Mouse (Mus musculus): ENCODE results near the gene Syna.
A peak's percentile ranks its signal among the peaks of the same experiment; 100 is the strongest.

Gene Syna

DNA sequence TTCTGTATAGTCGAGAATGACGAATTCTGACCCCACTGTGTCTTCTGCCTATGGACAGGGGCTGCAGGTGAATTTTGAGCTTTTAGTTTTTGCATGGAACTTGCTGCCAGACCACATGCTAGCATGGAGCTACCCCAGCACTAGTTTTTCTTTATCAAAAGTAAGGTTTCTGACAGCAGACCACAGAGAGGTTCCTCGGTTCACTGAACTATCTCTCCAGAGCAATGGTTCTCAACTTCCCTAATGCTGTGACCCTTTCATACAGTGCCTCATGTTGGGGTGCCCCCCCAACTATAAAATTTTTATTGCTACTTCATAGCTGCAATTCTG, 23.9 kb upstream of the Syna start:
- no peaks in the 10 kb centered on the region for H3K27me3 ChIP-seq (ENCODE audit: insufficient read depth, low read length)
- TF ChIP-seq NANOG (IDR thresholded peaks at IDR 0.05; ENCODE audit: borderline replicate concordance, low read length) (no peak), POU5F1 (IDR thresholded peaks at IDR 0.05; ENCODE audit: borderline replicate concordance, low read length) (no peak)
- no peaks in the 10 kb centered on the region for H3K9me3 ChIP-seq (ENCODE audit: low read length)

DNA sequence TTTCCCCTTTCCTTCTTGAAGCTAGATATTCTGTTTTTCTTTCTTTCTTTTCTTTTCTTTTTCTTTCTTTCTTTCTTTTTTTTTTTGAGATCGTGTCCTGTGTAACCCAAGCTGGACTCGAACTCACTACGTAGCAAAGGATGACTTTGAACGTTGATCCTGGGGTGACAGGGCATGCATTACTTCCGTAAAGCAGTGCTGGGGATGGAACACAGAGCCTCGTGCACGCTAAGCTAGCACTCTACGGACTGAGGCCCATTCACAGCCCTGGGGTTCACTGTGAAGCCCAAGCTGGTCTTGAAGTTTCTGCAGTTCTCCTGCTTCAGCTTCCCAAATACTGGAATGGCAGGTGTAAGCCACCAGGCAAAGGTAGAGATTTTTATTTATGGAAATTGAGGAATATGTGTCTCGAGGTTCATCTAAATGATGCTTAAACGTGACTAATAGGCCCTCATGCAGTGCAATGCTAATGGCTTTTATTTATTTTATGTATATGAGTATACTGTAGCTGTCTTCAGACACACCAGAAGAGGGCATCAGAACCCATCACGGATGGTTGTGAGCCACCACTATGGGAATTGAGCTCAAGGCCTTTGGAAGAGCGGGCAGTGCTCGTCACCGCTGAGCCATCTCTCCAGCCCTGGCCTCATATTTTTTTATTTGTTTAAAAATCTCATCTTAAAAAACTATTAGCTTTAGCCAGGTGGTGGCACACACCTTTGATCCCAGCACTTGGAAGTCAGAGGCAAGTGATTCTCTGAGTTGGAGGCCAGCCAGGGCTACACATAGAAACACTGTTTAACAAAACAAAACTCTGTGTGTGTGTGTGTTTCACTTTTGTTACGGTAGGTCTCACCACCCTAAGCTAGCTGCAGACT, 23.3 kb upstream of the Syna start:
- H3K4me1 ChIP-seq (replicated peaks; ENCODE audit: low read depth, low read length) = peaks cover 48% of the 10 kb centered on the region
- no peak for TF ChIP-seq POU5F1 (IDR thresholded peaks at IDR 0.05; ENCODE audit: borderline replicate concordance, low read length)
- no peak for TF ChIP-seq CTCF (conservative IDR thresholded peaks at IDR 0.05; ENCODE audit: low read length)
- no peak for TF ChIP-seq NANOG (IDR thresholded peaks at IDR 0.05; ENCODE audit: borderline replicate concordance, low read length)
- no peaks in the 10 kb centered on the region for H3K9me3 ChIP-seq (ENCODE audit: low read length)

More for the DNA sequence above, 23.9 kb upstream of the Syna start:
- Histone ChIP-seq H3K36me3 (ENCODE audit: insufficient read depth, low read length) (peaks cover 53% of the 10 kb centered on the region), H3K4me3 (replicated peaks; ENCODE audit: low read length) (peak overlapping the region; percentile 99), H3K4me1 (replicated peaks; ENCODE audit: low read depth, low read length) (peaks cover 48% of the 10 kb centered on the region)

DNA sequence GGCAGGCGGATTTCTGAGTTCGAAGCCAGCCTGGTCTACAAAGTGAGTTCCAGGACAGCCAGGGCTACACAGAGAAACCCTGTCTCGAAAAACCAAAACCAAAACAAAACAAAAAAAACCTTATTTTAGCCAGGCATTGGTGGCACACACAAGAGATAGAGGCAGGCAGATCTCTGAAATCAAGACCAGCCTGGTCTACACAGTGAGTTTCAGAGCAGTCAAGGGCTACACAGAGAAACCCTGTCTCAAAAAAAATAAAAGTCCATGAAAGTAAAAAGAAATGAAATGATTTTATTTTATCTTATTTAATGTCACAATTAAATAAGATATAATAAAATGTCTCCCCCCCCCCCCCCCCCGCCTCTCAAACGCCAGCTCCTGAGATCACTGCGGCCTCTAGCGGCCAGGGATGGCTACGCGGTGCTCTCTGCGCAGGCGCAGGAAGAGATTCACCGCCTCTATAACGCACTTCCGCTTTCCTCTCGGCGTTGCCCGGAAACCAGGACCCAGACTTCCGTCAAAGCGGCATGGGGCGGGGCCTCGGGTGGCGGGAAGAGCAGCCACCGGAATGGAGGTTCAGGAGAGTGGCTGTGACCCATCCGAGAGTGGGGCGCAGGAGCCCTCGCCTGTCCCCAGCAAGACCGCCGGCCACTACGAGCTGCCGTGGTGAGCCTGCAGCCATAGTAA, 22.4 kb upstream of the Syna start:
- Histone ChIP-seq H3K27me3 (ENCODE audit: insufficient read depth, low read length) (no peaks in the 10 kb centered on the region), H3K4me3 (replicated peaks; ENCODE audit: low read length) (peak overlapping the region; percentile 99), H3K9me3 (ENCODE audit: low read length) (no peaks in the 10 kb centered on the region), H3K4me1 (replicated peaks; ENCODE audit: low read depth, low read length) (peaks cover 48% of the 10 kb centered on the region), H3K36me3 (ENCODE audit: insufficient read depth, low read length) (peaks cover 39% of the 10 kb centered on the region)
- TF ChIP-seq CTCF (conservative IDR thresholded peaks at IDR 0.05; ENCODE audit: low read length) (peak; percentile 50), NANOG (IDR thresholded peaks at IDR 0.05; ENCODE audit: borderline replicate concordance, low read length) (no peak)

More for the DNA sequence above, 23.3 kb upstream of the Syna start:
- peaks cover 47% of the 10 kb centered on the region for H3K36me3 ChIP-seq (ENCODE audit: insufficient read depth, low read length)
- H3K4me3 ChIP-seq (replicated peaks; ENCODE audit: low read length) = peak overlapping the region; percentile 99
- H3K27me3 ChIP-seq (ENCODE audit: insufficient read depth, low read length) = no peaks in the 10 kb centered on the region

DNA sequence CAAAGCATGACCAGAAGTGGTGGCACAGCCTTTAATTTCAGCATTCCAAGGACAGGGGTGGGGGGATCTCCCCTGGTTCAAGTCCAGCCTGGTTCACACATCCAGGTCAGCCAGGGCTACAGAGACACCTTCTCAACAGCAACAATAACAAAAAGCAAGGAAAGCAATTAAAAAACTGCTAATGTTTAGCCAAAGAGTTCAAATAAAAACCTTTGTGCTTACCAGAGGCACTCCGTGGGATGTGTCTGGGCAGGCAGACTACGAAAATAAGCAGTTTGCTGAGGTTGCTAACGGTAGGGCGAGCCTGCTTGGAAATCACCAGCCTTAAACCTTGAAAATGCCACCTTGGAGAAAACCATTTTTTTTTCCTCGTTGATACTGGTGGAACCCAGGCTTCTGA, 21.2 kb upstream of the Syna start, which contains the start of gene Rfc2:
Rfc2 (plus strand) TSS at position 221 of the 400 bp plus-strand sequence.
- H3K27me3 ChIP-seq (ENCODE audit: insufficient read depth, low read length) = no peaks in the 10 kb centered on the region
- TF ChIP-seq NANOG (IDR thresholded peaks at IDR 0.05; ENCODE audit: borderline replicate concordance, low read length) (no peak), CTCF (conservative IDR thresholded peaks at IDR 0.05; ENCODE audit: low read length) (no peak), POU5F1 (IDR thresholded peaks at IDR 0.05; ENCODE audit: borderline replicate concordance, low read length) (no peak)
- no peaks in the 10 kb centered on the region for H3K9me3 ChIP-seq (ENCODE audit: low read length)
- peaks cover 26% of the 10 kb centered on the region for H3K36me3 ChIP-seq (ENCODE audit: insufficient read depth, low read length)
- H3K4me1 ChIP-seq (replicated peaks; ENCODE audit: low read depth, low read length) = peaks cover 55% of the 10 kb centered on the region
- no peak within 1 kb of the TSS for H3K4me3 ChIP-seq (replicated peaks; ENCODE audit: low read length)

DNA sequence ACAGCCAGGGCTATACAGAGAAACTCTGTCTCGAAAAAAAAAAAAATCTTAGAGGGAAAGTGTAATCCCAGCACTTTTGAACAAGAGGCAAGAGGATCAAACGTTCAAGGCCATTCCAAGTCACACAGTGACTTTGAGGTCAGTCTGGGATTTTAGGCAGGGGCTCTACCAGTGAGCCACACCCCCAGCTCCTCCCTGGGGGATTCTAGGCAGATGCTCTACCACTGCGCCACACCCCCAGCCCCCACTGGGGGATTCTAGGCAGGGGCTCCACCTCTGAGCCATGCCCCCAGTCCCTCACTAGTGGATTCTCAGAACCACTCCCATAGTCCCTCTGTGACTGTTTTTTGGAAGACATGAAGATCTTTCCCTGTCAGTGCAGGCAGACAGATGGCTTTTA, 19.2 kb upstream of the Syna start:
- Histone ChIP-seq H3K9me3 (ENCODE audit: low read length) (no peaks in the 10 kb centered on the region), H3K4me3 (replicated peaks; ENCODE audit: low read length) (no peak overlapping the region), H3K27me3 (ENCODE audit: insufficient read depth, low read length) (no peaks in the 10 kb centered on the region), H3K36me3 (ENCODE audit: insufficient read depth, low read length) (peaks cover 6% of the 10 kb centered on the region; the same call in 1 of the 2 replicates), H3K4me1 (replicated peaks; ENCODE audit: low read depth, low read length) (peaks cover 49% of the 10 kb centered on the region)
- TF ChIP-seq NANOG (IDR thresholded peaks at IDR 0.05; ENCODE audit: borderline replicate concordance, low read length) (no peak), POU5F1 (IDR thresholded peaks at IDR 0.05; ENCODE audit: borderline replicate concordance, low read length) (no peak), CTCF (conservative IDR thresholded peaks at IDR 0.05; ENCODE audit: low read length) (no peak)

DNA sequence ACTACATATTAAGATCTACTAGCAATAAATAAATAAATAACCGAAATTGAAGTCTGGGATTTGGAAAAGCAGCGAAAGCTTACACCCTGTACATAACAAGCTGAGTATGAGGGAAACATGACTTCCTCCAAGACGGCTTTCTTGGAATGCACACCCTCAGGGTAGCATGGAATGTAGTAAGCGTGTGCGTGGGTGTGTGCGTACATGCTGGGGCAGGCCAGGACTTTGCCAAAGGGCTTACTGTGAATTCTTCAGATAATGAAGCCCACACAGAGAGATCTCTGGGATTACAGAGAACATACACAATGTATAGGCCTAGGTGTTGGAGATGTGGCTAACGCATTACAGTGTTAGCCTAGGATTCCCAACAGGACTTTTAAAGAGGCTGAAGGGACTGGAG, 17.6 kb upstream of the Syna start:
- Histone ChIP-seq H3K36me3 (ENCODE audit: insufficient read depth, low read length) (no peaks in the 10 kb centered on the region), H3K27me3 (ENCODE audit: insufficient read depth, low read length) (no peaks in the 10 kb centered on the region), H3K4me3 (replicated peaks; ENCODE audit: low read length) (no peak overlapping the region), H3K9me3 (ENCODE audit: low read length) (no peaks in the 10 kb centered on the region), H3K4me1 (replicated peaks; ENCODE audit: low read depth, low read length) (peaks cover 48% of the 10 kb centered on the region)
- TF ChIP-seq POU5F1 (IDR thresholded peaks at IDR 0.05; ENCODE audit: borderline replicate concordance, low read length) (no peak), NANOG (IDR thresholded peaks at IDR 0.05; ENCODE audit: borderline replicate concordance, low read length) (no peak), CTCF (conservative IDR thresholded peaks at IDR 0.05; ENCODE audit: low read length) (no peak)

DNA sequence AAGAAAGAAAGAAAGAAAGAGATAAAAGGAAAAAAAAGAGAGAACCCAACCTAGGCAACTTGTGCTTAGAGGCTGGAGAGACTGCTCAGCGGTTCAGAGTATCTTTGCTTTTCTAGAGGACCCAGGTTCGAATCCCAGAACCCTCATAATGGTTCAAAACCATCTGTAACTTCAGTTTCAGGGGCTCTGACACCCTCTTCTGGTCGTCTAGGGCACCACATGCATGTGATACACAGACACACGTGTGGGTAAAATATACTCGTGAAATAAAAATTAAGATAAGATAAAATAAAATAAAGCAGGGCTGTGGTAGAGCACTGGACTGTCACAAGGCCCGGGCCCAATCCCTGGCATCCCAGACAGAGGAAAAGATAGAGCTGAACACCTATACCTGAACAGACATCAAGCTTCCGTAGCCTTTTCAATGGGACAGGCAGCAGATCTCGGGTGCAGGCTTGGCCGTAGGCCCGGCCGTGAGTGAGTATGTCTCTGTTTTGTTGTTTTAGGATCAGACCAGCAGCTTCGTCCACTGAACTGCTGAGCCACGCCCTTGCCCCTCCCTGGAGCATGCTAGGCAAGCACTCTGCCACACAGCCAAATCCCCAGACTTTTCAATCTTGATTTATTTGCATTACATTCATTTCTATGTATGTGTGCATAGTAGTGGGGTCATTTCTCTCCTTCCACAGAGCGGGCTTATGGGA, 16.7 kb upstream of the Syna start:
- Histone ChIP-seq H3K4me1 (replicated peaks; ENCODE audit: low read depth, low read length) (peaks cover 57% of the 10 kb centered on the region), H3K27me3 (ENCODE audit: insufficient read depth, low read length) (no peaks in the 10 kb centered on the region), H3K36me3 (ENCODE audit: insufficient read depth, low read length) (no peaks in the 10 kb centered on the region), H3K4me3 (replicated peaks; ENCODE audit: low read length) (no peak overlapping the region), H3K9me3 (ENCODE audit: low read length) (no peaks in the 10 kb centered on the region)
- TF ChIP-seq NANOG (IDR thresholded peaks at IDR 0.05; ENCODE audit: borderline replicate concordance, low read length) (no peak), CTCF (conservative IDR thresholded peaks at IDR 0.05; ENCODE audit: low read length) (peak; percentile 39)

DNA sequence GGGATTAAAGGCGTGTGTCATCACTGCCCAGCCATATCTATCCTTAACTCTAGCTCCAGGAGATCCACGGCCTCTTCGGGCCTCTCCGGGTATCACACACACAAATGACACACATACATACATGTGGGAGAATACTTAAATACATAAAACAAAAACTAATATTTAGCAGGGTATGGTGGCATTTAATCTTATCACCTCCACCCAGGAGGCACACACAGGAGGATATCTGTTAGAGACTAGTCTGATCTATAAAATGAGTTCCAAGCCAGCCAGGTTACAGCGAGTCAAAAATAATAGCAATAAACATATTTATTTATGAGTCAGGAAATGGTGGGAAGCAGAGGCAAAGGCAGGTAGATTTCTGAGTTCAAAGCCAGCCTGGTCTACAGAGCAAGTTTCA, 15.9 kb upstream of the Syna start:
- TF ChIP-seq POU5F1 (IDR thresholded peaks at IDR 0.05; ENCODE audit: borderline replicate concordance, low read length) (no peak), NANOG (IDR thresholded peaks at IDR 0.05; ENCODE audit: borderline replicate concordance, low read length) (no peak), CTCF (conservative IDR thresholded peaks at IDR 0.05; ENCODE audit: low read length) (no peak)
- H3K9me3 ChIP-seq (ENCODE audit: low read length) = no peaks in the 10 kb centered on the region
- no peaks in the 10 kb centered on the region for H3K36me3 ChIP-seq (ENCODE audit: insufficient read depth, low read length)
- no peak overlapping the region for H3K4me3 ChIP-seq (replicated peaks; ENCODE audit: low read length)
- H3K27me3 ChIP-seq (ENCODE audit: insufficient read depth, low read length) = no peaks in the 10 kb centered on the region
- H3K4me1 ChIP-seq (replicated peaks; ENCODE audit: low read depth, low read length) = peaks cover 57% of the 10 kb centered on the region

Data from E14TG2a.4 (cell line).